Mouse (Mus musculus): ENCODE measurements at regions not wholly inside any gene's neighbourhood (a gene's known extent, or its start where the extent isn't known, plus 50 kb on each side); places are given as distances from the start of the nearest gene placed in this dataset.

- intact Hi-C loops (cut with DNase I) = no loop called here
- DNase-seq (ENCODE audit: extremely low spot score in 1 of 2, low spot score in 2 of 2) = no peak
Measured at GRCm38 (mm10) chr9:41481611-41482266, 320.2 kb upstream of the Ubash3b start.

- intact Hi-C loops (cut with DNase I) = no loop called here
- no peak for DNase-seq (ENCODE audit: extremely low spot score in 1 of 2, low spot score in 2 of 2)
Measured at GRCm38 (mm10) chr9:41479854-41480749, 318.6 kb upstream of the Ubash3b start.

DNA sequence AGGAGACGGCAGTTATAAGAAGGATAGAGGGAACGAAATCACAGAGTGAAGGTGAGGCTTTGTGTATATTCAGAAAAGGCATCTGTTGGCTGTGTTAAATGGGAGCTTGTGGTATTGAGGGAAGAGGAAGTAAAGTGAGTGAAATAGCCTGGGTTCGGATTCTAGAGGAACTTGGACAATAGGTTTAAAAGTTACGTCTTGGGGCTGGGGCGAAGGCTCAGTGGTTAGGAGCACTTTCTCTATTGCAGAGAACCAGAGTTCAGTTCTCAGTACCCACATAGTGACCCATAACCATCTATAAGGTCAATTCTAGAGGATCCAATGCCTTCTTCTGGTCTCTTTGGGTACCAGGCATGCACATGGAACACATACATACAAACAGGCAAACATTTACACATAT, 317.6 kb upstream of the Ubash3b start:
- no peak for DNase-seq (ENCODE audit: extremely low spot score in 1 of 2, low spot score in 2 of 2)
- intact Hi-C loops (cut with DNase I) = no loop called here

GRCm38 (mm10) chr9:41478106-41478848, 316.8 kb upstream of the Ubash3b start:
- no peak for DNase-seq (ENCODE audit: extremely low spot score in 1 of 2, low spot score in 2 of 2)
- intact Hi-C loops (cut with DNase I) = no loop called here

DNA sequence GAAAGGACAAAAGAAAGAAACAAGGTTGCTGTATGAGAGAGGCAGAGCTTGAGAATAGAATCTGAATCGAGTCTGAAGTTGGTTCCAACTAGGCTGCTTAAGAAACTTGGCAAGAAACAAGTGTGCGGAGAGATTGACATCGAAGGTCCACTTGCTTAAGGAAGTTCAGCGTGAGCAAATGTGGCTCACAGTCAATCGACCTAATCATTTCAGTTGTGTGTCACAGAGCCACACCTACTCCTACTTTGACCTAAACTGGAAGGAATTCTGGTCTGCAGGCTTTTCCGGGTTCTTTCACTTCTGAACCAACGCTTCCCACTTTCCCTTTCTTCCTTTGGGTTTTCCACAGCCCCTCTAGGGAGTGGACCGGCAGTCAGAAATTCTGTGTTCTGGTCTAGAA, 313.8 kb upstream of the Ubash3b start:
- intact Hi-C loops (cut with DNase I) = loop anchor here (2.0 kb wide), 2 partner anchors 103 to 477 kb away; no protein-coding TSS in a partner anchor
- no peak for DNase-seq (ENCODE audit: extremely low spot score in 1 of 2, low spot score in 2 of 2)

GRCm38 (mm10) chr9:41474945-41475297, 313.4 kb upstream of the Ubash3b start:
- no peak for DNase-seq (ENCODE audit: extremely low spot score in 1 of 2, low spot score in 2 of 2)
- intact Hi-C loops (cut with DNase I) = loop anchor here (2.0 kb wide), 2 partner anchors 104 to 478 kb away; no protein-coding TSS in a partner anchor

GRCm38 (mm10) chr9:41474244-41474944, 312.9 kb upstream of the Ubash3b start:
- peak; percentile 88 to 90 for DNase-seq (ENCODE audit: extremely low spot score in 1 of 2, low spot score in 2 of 2)
- intact Hi-C loops (cut with DNase I) = loop anchor here (2.0 kb wide), 2 partner anchors 104 to 478 kb away; no protein-coding TSS in a partner anchor

DNA sequence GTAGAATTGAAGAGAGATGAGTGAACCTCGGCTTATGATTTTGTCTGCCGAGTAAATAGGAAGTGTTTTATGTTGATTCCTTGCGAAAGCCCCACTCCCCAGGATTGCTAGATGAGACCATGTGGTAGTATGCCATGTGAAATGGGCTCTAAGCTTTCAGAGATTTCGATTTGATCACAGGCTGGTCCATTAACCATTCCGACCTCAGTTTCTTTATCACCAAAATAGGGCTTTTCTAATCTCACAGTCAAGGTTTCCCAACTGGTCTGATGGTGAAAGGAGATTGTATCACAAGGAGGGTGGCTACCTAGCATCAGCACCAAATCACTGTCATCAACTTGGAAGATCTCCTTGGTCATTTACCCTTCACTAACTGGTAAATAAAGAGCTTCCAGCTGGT, 312.0 kb upstream of the Ubash3b start:
- intact Hi-C loops (cut with DNase I) = no loop called here
- DNase-seq (ENCODE audit: extremely low spot score in 1 of 2, low spot score in 2 of 2) = no peak

DNA sequence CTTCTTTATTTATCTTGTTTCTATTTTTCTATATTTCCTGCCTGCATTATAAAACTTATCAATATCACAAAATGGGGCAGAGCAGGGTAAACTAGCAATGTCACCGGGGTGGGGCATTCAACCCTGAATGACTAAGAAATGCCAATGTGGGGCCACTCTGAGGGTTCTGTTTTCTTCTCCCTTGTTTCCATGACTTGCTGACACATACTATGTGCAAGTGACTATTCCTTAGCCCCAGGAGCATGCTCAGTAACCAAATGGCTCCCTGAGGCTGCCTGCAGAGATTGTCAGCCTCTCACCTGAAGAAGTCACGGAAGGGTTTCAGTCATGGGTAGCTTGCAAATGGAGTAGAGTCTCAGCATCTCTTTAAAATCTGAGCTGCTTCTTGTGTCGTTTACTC, 309.8 kb upstream of the Ubash3b start:
- intact Hi-C loops (cut with DNase I) = no loop called here
- DNase-seq (ENCODE audit: extremely low spot score in 1 of 2, low spot score in 2 of 2) = no peak

DNA sequence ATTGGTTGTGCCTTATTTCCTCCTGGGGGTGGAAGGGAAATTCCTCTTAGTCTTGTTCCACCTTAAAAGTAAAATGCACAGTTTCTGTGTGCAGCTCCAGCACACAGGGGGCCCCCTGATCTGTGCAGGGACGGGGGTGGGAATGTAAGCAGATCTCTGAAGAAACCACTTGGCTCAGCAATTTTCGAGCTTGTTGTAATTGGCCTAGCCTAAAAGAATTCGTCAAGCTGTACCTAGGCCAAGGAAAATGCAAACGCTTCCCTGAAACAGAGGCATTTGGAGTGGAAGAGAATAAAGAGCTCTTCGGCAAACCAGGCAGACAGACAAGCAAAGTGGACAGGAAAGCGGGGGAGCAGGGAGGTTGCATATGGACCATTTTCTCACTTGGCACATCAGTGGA, 308.5 kb upstream of the Ubash3b start:
- intact Hi-C loops (cut with DNase I) = no loop called here
- DNase-seq (ENCODE audit: extremely low spot score in 1 of 2, low spot score in 2 of 2) = peak in 1 of 2 experiments; percentile 35

DNA sequence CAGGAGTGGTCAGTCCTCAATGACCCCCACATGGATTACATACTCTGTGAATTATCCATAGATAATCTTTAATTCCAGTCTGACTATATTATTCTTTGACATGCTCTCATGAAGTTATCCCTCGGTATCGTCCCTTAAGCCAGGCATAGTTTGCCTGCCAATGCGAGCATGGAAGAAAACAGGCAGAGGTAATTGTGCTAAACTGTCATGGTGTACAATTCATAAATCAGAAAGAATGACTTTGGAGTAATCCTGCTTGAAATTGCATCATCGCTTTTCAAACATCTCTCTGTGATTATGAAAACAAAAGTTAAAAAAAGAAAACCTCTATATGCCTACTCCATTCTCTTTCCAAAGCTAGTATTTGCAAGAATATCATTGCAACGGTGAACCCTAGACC, 307.9 kb upstream of the Ubash3b start:
- intact Hi-C loops (cut with DNase I) = no loop called here
- DNase-seq (ENCODE audit: extremely low spot score in 1 of 2, low spot score in 2 of 2) = no peak

DNA sequence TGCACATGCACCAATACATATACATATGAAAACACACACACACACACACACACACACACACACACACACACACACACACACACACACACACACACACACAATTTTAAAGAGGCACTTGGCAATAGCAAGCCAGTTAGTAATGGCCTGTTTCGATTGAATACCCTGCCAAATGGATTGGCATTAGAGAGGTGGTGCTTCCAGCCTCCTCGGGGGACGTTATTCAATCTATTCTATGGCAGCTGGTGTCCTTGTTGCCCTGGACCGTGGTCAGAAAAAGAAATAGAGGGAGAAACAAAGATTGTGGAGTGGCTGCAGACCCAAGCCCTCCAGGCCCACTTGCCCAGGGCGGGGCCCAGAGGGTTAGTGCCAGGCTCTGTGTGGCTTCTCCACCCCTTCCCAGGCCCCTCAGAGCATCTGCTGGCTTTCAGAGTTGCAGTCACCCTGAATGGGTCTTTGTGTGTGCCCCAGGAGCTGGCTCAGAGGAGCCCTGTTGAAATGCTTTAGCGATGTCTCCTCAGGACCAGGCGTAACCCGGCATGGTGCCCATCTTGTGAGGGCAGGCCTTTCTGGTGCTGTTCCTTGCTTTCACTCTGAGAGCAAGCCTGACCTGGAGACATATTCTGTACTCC, 302.7 kb upstream of the Ubash3b start:
- intact Hi-C loops (cut with DNase I) = loop anchor here (5.0 kb wide), 2 partner anchors 87 to 237 kb away; no protein-coding TSS in a partner anchor

DNA sequence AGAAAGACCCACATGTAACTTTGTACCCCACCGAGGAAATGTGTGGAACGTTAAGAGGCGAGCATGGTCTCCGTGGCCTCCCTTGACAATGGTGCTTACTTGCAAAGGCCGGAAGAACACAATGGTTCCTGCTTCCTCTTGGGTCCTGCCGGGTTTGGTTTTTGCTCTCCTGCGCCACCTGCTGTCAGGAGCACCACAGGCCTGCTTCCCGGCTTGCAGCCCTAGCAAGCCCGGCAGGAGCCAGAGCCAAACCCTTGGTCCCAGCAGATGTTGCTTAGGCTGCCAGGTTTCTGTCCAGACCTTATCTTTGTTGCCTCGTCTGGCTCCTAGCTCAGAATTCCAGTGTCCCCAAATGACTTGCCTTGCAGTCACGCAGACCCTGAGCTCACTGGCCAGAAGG, 300.2 kb upstream of the Ubash3b start:
- peak; percentile 81 to 92 for DNase-seq (ENCODE audit: extremely low spot score in 1 of 2, low spot score in 2 of 2)
- intact Hi-C loops (cut with DNase I) = loop anchor here (5.0 kb wide), 2 partner anchors 84 to 234 kb away; no protein-coding TSS in a partner anchor

More for the DNA sequence above, 302.7 kb upstream of the Ubash3b start:
- DNase-seq (ENCODE audit: extremely low spot score in 1 of 2, low spot score in 2 of 2) = peak; percentile 66 to 70

- intact Hi-C loops (cut with DNase I) = loop anchor here (5.0 kb wide), 2 partner anchors 83 to 233 kb away; no protein-coding TSS in a partner anchor
Measured at GRCm38 (mm10) chr9:41460709-41461108, 299.2 kb upstream of the Ubash3b start.

DNA sequence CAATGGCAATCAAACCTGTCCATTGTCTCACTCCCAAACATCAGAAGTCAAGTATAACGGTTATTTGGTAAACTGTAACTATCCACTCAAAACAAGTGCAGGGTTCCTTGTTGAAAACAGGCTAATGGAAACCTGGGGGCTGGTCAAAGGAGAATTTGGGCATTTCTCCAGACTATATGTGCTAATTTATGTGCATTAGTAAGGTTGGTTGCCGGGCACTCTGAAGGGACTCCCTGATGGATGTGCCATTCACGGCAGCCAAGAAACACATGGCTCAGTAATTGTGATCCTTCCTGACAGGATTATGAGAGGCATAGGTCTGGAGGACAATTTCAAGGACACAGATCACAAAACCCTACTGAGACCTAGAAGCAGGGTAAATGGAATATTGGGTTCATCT, 295.5 kb upstream of the Ubash3b start:
- intact Hi-C loops (cut with DNase I) = no loop called here
- DNase-seq (ENCODE audit: extremely low spot score in 1 of 2, low spot score in 2 of 2) = no peak

More at GRCm38 (mm10) chr9:41460709-41461108, 299.2 kb upstream of the Ubash3b start:
- DNase-seq (ENCODE audit: extremely low spot score in 1 of 2, low spot score in 2 of 2) = no peak

DNA sequence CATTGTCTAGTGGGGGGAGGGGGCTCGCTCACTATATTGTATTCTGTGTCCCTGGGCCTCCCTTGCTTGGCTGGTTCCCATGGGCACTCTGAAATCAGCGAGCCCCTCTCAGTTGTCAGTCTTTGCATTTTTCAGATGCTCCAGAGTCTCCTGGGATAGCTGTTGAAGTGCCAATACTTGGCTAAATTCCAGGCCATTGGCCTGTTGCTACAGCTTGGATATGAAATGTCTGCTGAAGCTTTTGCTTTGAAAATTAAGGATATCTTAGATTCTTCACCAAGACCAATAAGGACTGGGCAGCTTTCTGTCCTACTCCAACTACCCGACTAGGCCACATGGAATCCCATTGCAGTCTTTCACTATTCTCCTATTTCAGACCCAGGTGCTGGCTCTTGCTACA, 290.2 kb upstream of the Ubash3b start:
- intact Hi-C loops (cut with DNase I) = no loop called here
- DNase-seq (ENCODE audit: extremely low spot score in 1 of 2, low spot score in 2 of 2) = no peak

DNA sequence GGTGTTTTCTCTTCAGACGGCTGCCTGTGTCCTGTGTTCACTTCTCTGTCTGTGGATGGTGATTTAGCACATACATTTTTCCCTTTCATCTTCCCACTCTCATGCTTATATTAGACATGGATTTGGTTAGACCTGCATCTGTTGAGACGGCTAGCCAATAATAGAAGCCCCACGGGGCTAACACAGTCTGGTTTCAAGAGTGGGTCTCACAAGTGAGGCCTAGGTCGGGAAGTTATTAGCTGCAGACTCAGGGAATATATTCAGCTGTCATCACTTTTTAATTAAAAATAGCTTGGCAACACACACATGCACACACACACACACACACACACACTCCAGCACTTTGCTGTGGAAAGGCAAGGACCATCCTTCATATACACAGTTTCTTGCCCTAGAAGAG, 287.7 kb upstream of the Ubash3b start:
- intact Hi-C loops (cut with DNase I) = loop anchor here (5.0 kb wide), 1 partner anchor 72 kb away; no protein-coding TSS in a partner anchor
- DNase-seq (ENCODE audit: extremely low spot score in 1 of 2, low spot score in 2 of 2) = no peak

DNA sequence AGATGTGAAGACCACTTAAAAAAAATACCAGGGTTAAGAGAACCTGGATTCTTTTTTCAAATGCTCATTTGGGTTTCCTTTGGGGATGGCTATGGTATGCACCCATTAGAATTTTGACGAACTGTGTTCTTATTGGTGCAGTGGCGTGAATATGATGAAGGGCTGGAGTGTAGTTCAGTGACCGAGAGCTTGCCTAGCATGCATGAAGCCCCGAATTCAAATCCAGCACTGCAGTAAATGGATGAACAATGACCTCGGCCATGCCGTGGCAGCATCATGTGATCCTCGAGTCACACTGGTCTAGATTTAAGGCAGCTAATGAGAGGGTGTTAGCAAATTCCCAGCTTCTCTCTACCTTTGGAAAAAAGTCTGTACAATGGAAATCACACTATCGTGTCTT, 286.4 kb upstream of the Ubash3b start:
- DNase-seq (ENCODE audit: extremely low spot score in 1 of 2, low spot score in 2 of 2) = no peak
- intact Hi-C loops (cut with DNase I) = loop anchor here (5.0 kb wide), 1 partner anchor 71 kb away; no protein-coding TSS in a partner anchor

Data from left cerebral cortex, postnatal 10 days (tissue).